Mouse (Mus musculus): Measurements from ENCODE around the gene Hist1h2ag. TPM values are rescaled to one million over a fixed set of nuclear protein-coding genes. Genes with fewer than 3 reads are reported as not detected.
A peak's percentile ranks its signal among the peaks of the same experiment; 100 is the strongest.
"Not testable (repeated sequence)": the region's sequence is repeated elsewhere in the genome, so short reads cannot be mapped to it uniquely, and the experiment has no call there.

The Hist1h2ag gene
- polyA plus RNA-seq, 1 experiment from 2014 or later, result 52.7 TPM

DNA sequence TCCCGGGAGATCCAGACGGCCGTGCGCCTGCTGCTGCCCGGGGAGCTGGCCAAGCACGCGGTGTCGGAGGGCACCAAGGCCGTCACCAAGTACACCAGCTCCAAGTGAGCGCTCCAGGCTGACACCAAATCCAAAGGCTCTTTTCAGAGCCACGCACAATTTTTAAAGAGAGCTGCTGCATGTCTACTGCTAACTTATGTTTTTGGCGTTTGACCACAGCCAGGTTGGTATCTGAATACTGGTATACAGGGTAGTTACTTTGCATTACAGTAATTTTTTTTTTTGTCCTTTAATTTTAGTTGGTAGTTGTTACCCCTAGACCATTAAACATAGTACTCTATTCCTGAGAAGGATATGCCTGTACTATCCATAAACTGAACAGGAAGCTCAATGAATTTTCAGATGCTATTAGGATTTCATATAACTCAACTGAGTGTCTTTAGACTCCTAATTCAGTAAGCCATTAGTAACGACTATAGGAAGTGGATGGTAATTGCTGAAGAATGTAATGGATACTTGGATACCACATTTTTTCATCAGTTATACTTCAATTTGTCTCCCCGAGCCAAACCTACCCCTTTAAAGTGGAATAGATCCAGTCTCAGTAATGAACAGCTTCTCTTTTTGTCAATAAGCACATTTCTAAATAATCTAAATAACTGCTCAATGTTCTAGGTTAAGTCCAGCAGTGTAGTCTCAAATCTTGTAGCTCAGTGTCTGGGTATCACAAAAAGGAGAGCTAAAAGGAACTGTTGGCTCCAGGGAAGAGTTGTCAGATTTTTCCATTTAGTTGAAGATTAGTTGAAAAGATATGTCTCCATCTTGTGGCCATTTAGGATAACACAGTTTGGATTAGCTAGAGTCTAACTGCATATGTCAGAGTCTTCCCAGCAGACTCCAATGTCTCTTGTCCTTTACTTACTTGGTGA, 1.0 kb upstream of the Hist1h2ag start:
- Histone ChIP-seq H3K27me3 (no peaks in the 10 kb centered on the region), H3K4me3 (peak overlapping the region; percentile 35), H3K36me3 (no peaks in the 10 kb centered on the region), H3K27ac (peak overlapping the region; percentile 85), H3K4me2 (replicated peaks) (peak overlapping the region; percentile 61), H3K9me3 (replicated peaks) (no peaks in the 10 kb centered on the region), H3K4me1 (peaks cover 20% of the 10 kb centered on the region), H3K9ac (peak overlapping the region; percentile 49)
- ATAC-seq (ENCODE audit: low FRiP score), result peak; percentile 18
- WGBS, result 1% methylated on average over 10 of the region's 14 CpGs

DNA sequence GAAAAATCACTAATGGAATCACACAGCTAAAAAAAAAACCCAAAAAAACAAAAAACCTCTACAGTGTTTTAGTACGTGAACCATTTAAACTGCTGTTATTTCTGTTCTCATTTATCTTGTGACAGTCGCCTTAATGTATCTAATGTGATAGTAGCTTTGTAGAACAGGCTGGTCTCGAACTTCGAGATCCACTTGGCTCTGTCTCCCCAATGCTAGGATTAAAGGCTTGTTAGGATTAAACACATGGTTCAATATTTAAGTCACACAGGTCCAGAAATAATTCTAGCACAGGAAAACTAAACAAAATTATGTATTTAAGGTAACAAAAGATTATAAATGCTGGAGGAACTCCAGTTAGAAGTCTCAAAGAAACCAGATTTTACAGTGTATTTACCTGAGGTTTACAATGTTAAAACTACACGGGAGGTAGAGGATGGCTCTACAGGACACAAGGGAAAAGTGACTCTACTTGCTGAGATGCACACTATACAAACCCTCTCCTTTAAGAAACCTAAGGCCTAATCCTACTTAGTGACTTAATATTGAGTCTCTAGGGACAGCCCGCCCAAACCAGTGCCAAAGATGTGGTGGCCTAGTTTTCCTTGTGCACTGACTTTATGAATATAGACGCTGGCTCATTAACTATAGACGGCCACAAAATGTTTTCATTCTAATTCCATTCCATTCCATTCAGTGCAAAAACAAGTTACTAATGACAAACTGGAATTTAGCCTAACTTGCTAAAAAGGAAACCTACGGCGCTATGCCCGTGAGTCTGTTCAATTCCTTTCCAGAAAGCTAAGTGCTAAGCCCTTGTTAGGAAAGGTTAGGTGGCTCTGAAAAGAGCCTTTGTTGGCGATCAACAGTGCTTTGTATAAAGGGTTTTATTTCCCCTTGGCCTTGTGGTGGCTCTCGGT, 835 bp downstream of the Hist1h2ag start:
- no peaks in the 10 kb centered on the region for H3K27me3 ChIP-seq
- WGBS, result 3% methylated on average over 13 of the region's 13 CpGs

DNA sequence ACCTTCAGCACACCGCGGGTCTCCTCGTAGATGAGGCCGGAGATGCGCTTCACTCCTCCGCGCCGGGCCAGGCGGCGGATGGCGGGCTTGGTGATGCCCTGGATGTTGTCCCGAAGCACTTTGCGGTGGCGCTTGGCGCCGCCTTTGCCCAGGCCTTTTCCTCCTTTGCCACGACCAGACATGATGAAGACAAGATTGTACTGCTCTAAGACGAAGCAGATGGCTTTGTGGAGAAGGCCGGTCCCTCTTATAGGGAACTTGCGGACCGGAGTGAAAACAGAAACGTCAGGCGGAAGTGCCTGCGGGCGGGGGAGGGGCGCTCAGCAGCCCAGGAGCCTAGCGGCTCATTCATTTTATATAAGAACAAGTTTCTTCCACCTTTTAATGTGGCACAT, 1.6 kb downstream of the Hist1h2ag start, which contains the start of gene Hist1h4i:
Hist1h4i (minus strand) TSS at position 221 of the 395 bp plus-strand sequence.
- Histone ChIP-seq H3K4me1 (peaks cover 28% of the 10 kb centered on the region), H3K9ac (peak within 1 kb of the TSS; percentile 65), H3K4me2 (replicated peaks) (peak within 1 kb of the TSS; percentile 64), H3K4me3 (peak within 1 kb of the TSS; percentile 39), H3K27ac (peak within 1 kb of the TSS; percentile 86)
- not testable (repeated sequence) for H3K9me3 ChIP-seq (replicated peaks); H3K27me3 ChIP-seq; H3K36me3 ChIP-seq
- peak; percentile 61 for ATAC-seq (ENCODE audit: low FRiP score)
- 1% methylated on average over 23 of the region's 27 CpGs for WGBS

More for the DNA sequence above, 835 bp downstream of the Hist1h2ag start:
- Histone ChIP-seq H3K9me3 (replicated peaks) (no peaks in the 10 kb centered on the region), H3K9ac (peak overlapping the region; percentile 65), H3K4me1 (peaks cover 20% of the 10 kb centered on the region), H3K36me3 (no peaks in the 10 kb centered on the region), H3K4me3 (peak overlapping the region; percentile 35), H3K4me2 (replicated peaks) (peak overlapping the region; percentile 64), H3K27ac (peak overlapping the region; percentile 86)
- ATAC-seq (ENCODE audit: low FRiP score), result no peak

DNA sequence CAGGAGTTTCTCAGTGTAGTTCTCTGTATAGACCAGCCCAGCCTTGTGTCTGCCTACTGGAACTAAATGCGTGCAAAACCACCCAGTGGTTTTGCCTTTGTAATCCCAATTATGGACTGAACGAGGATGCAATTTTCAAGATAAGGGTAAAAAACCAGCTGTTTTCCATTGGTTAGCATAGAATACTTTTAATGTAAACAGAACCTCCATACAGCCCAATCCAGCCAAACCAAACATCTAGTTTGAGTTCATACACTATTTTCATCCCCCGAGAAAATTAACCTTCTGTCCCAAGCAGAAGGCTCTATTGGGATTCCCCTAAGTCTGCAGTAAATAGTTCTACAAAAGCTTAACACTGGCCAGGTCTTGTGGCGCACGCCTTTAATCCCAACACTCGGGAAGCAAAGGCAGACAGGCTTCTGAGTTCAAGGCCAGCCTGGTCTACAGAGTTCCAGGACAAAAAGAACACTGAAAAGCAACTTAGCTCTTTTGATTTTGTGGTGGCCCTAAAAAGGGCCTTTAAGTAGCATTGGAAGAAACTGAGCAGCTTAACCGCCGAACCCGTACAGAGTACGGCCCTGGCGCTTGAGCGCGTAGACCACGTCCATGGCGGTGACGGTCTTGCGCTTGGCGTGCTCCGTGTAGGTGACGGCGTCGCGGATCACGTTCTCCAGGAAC, 2.1 kb downstream of the Hist1h2ag start:
- ATAC-seq (ENCODE audit: low FRiP score), result no peak; the same call in 1 of the 2 replicates
- peak overlapping the region; percentile 86 for H3K27ac ChIP-seq
- no peaks in the 10 kb centered on the region for H3K27me3 ChIP-seq

DNA sequence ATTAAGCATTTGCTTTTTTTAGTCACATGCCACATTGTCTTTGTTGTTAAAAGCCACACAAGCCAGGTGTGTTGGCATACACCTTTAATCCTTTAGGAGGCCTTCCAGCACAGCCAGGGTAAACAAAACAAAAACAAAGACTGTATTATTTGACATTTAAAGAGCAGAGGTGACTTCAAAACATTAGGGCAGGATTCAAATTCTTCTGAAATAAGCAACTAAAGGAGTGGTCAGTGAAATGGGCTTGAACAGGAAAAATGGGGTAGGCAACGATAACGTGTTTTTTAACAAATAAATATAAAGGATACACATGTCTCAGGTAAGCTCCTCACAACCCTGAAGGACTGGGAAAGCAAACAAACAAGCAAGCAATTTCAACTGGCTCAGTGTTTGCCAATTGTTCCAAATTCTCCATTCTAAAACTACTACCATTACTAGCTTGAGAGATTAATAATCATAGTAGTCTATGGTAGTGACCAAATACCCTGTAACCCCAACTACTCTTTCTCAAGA, 2.7 kb downstream of the Hist1h2ag start:
- WGBS, result 7% methylated on average over 2 of the region's 2 CpGs
- Histone ChIP-seq H3K9me3 (replicated peaks) (no peaks in the 10 kb centered on the region), H3K4me3 (peak overlapping the region; percentile 39), H3K4me1 (peaks cover 28% of the 10 kb centered on the region), H3K27me3 (no peaks in the 10 kb centered on the region), H3K9ac (peak overlapping the region; percentile 60; the same call in 1 of the 2 replicates), H3K4me2 (replicated peaks) (peak overlapping the region; percentile 64), H3K36me3 (no peaks in the 10 kb centered on the region), H3K27ac (peak overlapping the region; percentile 86)
- no peak for ATAC-seq (ENCODE audit: low FRiP score)

More for the DNA sequence above, 2.1 kb downstream of the Hist1h2ag start:
- no peaks in the 10 kb centered on the region for H3K36me3 ChIP-seq
- peaks cover 28% of the 10 kb centered on the region for H3K4me1 ChIP-seq
- H3K9me3 ChIP-seq (replicated peaks), result no peaks in the 10 kb centered on the region
- peak overlapping the region; percentile 60 for H3K9ac ChIP-seq
- H3K4me3 ChIP-seq, result peak overlapping the region; percentile 39
- under 1% methylated on average over 24 of the region's 24 CpGs for WGBS
- H3K4me2 ChIP-seq (replicated peaks), result peak overlapping the region; percentile 64

DNA sequence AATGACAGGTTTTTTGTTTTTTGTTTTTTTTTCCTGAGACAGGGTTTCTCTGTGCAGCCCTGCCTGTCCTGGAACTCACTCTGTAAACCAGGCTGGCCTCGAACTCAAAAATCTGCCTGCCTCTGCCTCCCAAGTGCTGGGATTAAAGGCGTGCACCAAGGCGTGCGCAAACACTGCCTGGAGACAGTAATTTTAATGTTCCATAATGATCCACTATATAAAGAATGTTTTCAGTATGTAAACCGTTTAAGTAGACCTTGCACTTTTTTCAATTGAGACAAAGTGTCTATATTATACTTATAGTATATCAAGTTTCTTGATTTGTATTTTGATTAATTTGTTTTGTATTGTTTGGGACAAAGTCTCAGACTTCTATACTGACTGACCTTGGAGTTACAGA, 3.4 kb downstream of the Hist1h2ag start:
- ATAC-seq (ENCODE audit: low FRiP score), result no peak
- no peak overlapping the region for H3K4me3 ChIP-seq
- no peaks in the 10 kb centered on the region for H3K27me3 ChIP-seq
- H3K27ac ChIP-seq, result no peak overlapping the region; the same call in 1 of the 2 replicates
- H3K36me3 ChIP-seq, result no peaks in the 10 kb centered on the region
- 0 out of 2 replicates have a peak overlapping the region, but pooled peaks have one; percentile 64 for H3K4me2 ChIP-seq (replicated peaks)
- no peak overlapping the region for H3K9ac ChIP-seq
- WGBS, result 66% methylated on average over 5 of the region's 5 CpGs
- H3K9me3 ChIP-seq (replicated peaks), result no peaks in the 10 kb centered on the region
- H3K4me1 ChIP-seq, result peaks cover 34% of the 10 kb centered on the region

DNA sequence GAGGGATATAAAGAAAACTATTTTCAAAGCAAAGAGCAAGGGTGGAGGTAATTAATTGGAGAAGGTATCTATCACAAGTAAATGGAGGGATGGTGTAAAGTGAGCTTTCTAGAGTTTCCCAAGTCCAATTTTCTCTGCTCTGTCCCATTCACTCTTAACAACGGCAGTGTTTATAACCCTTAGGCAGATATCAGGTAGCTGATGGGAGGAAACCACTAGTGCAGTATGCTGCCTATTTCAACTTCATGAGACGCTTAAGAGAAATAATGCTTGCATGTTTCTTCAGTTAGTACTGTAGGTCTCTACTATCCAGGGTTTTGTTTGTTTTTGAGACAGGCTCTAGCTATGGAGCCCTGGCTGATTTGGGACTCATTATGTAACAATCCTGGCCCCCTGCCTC, 5.3 kb downstream of the Hist1h2ag start:
- Histone ChIP-seq H3K4me3 (no peak overlapping the region), H3K27me3 (no peaks in the 10 kb centered on the region), H3K4me1 (peaks cover 35% of the 10 kb centered on the region), H3K27ac (no peak overlapping the region), H3K36me3 (no peaks in the 10 kb centered on the region), H3K9me3 (replicated peaks) (no peaks in the 10 kb centered on the region), H3K4me2 (replicated peaks) (no peak overlapping the region), H3K9ac (no peak overlapping the region)
- WGBS, result 78% methylated on average over 2 of the region's 2 CpGs
- ATAC-seq (ENCODE audit: low FRiP score), result no peak

DNA sequence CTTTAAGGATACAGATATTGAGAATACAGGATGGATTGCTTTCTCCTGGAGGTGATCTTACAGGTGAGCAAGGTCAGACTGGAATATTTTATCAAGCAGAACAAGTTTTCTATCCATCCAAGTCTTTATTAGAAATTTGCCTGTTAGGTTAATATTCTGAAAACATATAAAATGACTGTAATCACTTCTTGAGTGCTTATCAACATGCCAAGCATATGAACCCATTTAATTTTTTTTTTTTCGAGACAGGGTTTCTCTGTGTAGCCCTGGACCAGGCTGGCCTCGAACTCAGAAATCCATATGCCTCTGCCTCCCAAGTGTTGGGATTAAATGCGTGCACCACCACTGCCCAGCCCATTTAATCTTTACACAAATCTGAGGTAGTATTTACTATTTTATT, 5.8 kb downstream of the Hist1h2ag start:
- no peaks in the 10 kb centered on the region for H3K36me3 ChIP-seq
- no peaks in the 10 kb centered on the region for H3K9me3 ChIP-seq (replicated peaks)
- peak overlapping the region; percentile 34; the same call in 1 of the 2 replicates for H3K4me3 ChIP-seq
- H3K27me3 ChIP-seq, result no peaks in the 10 kb centered on the region
- peak overlapping the region; percentile 76; the same call in 1 of the 2 replicates for H3K27ac ChIP-seq
- WGBS, result 63% methylated on average over 3 of the region's 3 CpGs
- peaks cover 31% of the 10 kb centered on the region for H3K4me1 ChIP-seq
- H3K4me2 ChIP-seq (replicated peaks), result peak overlapping the region; percentile 70
- H3K9ac ChIP-seq, result peak overlapping the region; percentile 57; the same call in 1 of the 2 replicates
- no peak for ATAC-seq (ENCODE audit: low FRiP score)

DNA sequence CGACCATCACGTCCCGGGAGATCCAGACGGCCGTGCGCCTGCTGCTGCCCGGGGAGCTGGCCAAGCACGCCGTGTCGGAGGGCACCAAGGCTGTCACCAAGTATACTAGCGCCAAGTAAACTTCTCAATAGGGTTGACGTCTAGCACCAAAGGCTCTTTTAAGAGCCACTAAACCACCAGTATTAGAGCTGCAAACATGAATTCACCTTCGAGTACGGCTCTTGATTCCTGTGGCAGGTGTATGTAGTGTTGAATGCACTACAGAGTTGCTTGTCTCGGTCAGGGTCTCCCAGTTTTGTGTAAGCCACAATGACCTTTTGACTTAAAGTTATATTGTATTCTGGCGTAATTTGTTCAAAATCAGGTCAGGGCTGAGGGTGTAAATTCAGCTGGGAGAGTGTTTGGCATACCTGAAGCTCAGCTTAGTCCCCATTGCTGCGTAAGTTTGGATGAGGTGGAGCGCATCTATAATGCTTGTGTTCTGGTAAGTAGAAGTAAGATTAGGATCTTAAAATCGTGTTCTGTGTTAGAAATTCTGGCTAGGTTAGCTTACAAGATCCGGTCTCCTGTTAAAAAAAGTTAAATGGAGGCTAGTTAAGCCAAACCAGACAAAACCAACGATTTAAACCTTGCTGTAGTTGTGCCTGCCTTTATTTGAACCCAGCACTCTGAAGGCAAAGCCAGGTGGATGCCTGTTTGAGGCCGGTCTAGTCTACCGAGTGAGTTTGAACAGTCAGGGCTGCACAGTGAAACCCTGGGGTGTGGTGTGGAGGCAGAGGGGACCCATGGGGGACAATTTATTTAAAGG, 6.4 kb downstream of the Hist1h2ag start:
- Histone ChIP-seq H3K4me1 (peaks cover 26% of the 10 kb centered on the region), H3K4me3 (peak overlapping the region; percentile 34), H3K36me3 (no peaks in the 10 kb centered on the region), H3K9ac (peak overlapping the region; percentile 57), H3K4me2 (replicated peaks) (peak overlapping the region; percentile 70), H3K27me3 (no peaks in the 10 kb centered on the region), H3K9me3 (replicated peaks) (no peaks in the 10 kb centered on the region), H3K27ac (peak overlapping the region; percentile 76)
- 2% methylated on average over 20 of the region's 23 CpGs for WGBS
- ATAC-seq (ENCODE audit: low FRiP score), result peak; percentile 51

DNA sequence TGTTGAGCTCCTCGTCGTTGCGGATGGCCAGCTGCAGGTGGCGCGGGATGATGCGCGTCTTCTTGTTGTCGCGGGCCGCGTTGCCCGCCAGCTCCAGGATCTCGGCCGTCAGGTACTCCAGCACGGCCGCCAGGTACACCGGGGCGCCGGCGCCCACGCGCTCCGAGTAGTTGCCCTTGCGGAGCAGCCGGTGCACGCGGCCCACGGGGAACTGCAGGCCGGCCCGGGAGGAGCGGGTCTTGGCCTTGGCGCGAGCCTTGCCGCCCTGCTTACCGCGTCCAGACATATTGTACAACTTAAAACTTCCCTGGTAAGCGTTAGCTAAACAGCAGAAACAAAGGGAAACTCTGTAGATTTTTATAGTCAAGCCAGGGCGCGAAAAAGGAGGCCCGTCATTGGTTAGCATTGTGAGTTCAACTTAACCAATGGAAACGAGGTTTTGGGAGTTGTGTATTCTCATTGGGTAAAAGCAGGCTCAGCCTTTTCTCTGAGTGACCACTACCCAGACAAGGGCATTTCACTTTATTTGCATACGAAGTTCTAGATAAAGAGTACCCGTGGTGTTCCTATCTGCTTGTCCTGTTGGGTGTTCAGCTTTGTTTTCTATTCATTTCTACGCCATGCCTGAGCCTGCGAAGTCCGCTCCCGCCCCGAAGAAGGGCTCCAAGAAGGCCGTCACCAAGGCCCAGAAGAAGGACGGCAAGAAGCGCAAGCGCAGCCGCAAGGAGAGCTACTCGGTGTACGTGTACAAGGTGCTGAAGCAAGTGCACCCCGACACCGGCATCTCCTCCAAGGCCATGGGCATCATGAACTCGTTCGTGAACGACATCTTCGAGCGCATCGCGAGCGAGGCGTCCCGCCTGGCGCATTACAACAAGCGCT, 7.2 kb downstream of the Hist1h2ag start, which contains the start of the genes Hist1h2ah and Hist1h2bk:
Hist1h2ah (minus strand) TSS at position 302 of the 882 bp plus-strand sequence.
Hist1h2bk (plus strand) TSS at position 604 of the 882 bp plus-strand sequence.
- H3K9me3 ChIP-seq (replicated peaks); H3K27me3 ChIP-seq; H3K36me3 ChIP-seq: not testable (repeated sequence)
- Histone ChIP-seq H3K27ac (peak within 1 kb of the TSS; percentile 79), H3K4me2 (replicated peaks) (peak within 1 kb of the TSS; percentile 70), H3K4me3 (peak within 1 kb of the TSS; percentile 40), H3K4me1 (peaks cover 23% of the 10 kb centered on the region), H3K9ac (peak within 1 kb of the TSS; percentile 57)
- peak; percentile 98 for ATAC-seq (ENCODE audit: low FRiP score)
- WGBS, result 0% methylated on average over 27 of the region's 69 CpGs

Data from hindbrain, embryonic 12.5 days (tissue).